Mouse (Mus musculus) heart, adult 18-20 months (tissue): ENCODE measurements around the gene Zfpm1. TPM values are rescaled to one million over a fixed set of nuclear protein-coding genes. Genes with fewer than 3 reads are reported as not detected.

Experiments used
- DNase-seq, 2 experiments: peaks; one replicate each; pipeline ENCODE4 v3.0.0; 2021 to 2022; ENCODE audit warnings: mixed read lengths in 1 of 2
- total RNA-seq, 2 experiments: library from RNA; stranded (reverse); gene quantifications; 2 replicates each; pipeline ENCODE4 v1.2.3; 2021

The Zfpm1 gene
- total RNA-seq, 2 experiments from 2014 or later = 18.4 to 23.0 TPM

GRCm38 (mm10) chr8:122347811-122348552 is 66.0 kb downstream of the Zfpm1 start:
- peak; percentile 64 to 66 for DNase-seq

GRCm38 (mm10) chr8:122349357-122350297 is 67.7 kb downstream of the Zfpm1 start:
- DNase-seq = no peak

DNA sequence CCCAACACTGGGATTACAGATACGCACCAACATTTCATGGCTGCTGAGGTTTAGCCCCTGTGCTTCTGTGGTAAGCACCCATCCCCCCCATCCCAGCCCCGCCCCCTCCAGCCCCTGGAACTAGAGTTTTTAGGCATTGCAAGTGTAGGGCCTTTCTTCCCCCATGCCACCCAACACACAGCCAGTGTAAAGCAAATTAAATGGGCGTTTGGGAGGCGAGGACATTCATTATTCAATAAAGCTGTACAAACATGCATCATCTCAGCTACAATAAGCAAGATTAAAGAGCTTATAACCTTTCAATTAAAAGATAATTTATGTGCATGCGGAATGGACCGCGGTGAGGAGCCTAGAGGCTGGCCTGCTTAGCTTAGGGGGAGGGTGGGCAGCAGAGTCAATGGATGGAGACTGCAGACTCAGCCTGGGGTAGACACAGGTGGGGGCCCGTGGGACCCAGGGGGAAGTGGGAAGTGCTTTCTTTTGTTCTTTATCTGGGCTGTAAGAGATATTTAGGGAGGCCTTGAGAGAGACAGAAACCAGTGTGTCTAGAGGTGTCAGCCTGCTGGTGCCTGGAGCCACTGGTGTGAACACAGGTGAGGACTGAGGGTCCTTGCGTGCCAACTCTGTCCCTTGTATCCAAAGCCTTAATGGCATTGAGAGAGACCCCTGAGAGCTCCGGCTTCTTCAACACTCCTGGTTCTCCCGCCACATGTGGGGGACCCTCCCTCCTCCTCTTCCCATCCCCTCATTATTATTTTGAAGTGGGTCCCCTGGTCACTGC is 68.6 kb downstream of the Zfpm1 start:
- DNase-seq = no peak

- DNase-seq = no peak
These were observed 72.2 kb downstream of the Zfpm1 start for GRCm38 (mm10) chr8:122354157-122354556.

GRCm38 (mm10) chr8:122355642-122356606 is 74.0 kb downstream of the Zfpm1 start:
- no peak for DNase-seq

- DNase-seq = no peak
These were observed 75.3 kb downstream of the Zfpm1 start for GRCm38 (mm10) chr8:122357202-122357601.

DNA sequence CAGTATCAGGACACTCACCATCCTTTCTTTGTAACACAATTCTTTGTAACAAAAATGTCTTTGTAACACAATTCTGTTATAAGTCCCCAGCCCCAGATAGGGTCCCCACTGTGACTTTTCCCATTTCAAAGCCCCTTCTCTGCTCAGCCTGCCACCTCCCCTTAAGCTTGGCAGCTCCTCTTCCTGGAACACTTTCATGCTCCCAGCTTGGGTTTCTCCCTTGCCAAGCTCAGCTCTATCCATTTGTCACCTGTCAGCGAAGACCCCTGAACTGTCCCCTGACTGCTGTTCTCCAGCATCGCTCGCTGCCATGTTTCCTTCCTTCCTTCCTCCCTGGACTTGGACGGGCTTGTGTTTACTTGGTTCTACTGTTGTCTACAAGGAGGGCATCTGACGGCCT is 75.7 kb downstream of the Zfpm1 start:
- no peak for DNase-seq

- no peak for DNase-seq
These were observed 77.3 kb downstream of the Zfpm1 start for GRCm38 (mm10) chr8:122359111-122359775.

GRCm38 (mm10) chr8:122360696-122361416 is 78.9 kb downstream of the Zfpm1 start, which contains the start of gene Trhr2:
Trhr2 (minus strand) TSS chr8:122360746.
- no peak for DNase-seq

GRCm38 (mm10) chr8:122362271-122362670 is 80.3 kb downstream of the Zfpm1 start:
- no peak for DNase-seq

GRCm38 (mm10) chr8:122362967-122363366 is 81.0 kb downstream of the Zfpm1 start:
- DNase-seq = no peak

DNA sequence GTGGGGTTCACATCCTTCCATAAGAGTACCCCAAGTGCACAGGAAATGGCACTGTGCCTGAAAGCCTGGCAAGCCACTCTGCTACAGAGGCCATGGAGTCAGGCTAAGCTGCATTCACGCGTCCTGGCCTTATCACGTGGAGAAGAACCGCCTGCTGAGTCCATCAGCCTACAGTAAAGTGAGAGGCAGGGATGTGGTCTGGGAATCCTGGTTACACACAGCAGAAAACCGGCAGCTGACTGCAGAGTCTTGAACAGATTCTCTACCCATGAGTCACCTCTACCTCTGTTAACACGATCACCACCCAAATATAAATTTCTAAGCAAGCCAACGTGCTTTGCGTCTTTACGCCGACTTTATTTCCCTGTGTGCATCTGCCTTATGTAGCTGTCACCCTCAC is 86.6 kb downstream of the Zfpm1 start:
- DNase-seq = no peak

DNA sequence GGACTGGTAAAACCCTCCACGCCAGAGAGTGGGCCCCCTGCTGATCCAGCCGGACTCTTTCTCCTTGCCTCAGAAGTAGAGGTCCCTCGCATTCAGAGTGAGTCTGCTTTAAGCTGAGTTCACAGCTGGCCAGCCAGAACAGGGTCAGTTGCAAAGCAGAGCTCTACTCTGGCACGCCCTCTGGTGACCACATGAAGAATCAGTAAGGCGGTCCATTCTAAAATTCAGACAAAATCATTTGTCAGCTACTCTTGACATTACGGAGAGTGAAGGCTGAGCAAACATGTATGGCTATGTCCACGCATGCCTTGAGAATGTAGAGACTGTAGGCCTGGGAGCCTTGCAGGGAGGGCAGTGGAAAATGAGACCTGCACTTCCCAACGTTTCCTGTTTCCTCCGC is 87.7 kb downstream of the Zfpm1 start:
- DNase-seq = peak; percentile 52 to 77

DNA sequence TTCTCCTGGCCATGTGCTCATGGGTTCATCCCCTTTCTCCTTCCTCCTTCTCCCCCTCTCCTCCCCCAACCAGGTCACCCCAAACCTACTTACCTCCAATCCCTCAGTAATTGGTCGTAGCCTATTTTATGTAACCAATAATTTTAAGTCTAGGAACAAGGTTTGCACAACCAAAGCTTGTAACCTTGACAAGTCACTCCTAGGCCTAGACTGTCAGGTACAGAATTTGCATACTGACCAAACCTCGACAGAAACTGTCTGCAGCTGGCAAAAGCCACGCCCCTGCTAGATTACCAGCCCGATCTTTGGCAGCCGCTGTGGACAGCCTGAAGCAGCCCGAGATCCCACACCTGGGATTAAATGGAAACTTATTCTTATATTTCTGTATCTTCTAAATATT is 89.8 kb downstream of the Zfpm1 start:
- DNase-seq = no peak

- no peak for DNase-seq
These were observed 93.4 kb downstream of the Zfpm1 start for GRCm38 (mm10) chr8:122375320-122375719.

- peak in 1 of 2 experiments; percentile 5 for DNase-seq
These were observed 93.9 kb downstream of the Zfpm1 start for GRCm38 (mm10) chr8:122375751-122376364.

GRCm38 (mm10) chr8:122376365-122377231 is 94.7 kb downstream of the Zfpm1 start, which contains the start of gene Zc3h18:
Zc3h18 (plus strand) TSS chr8:122376609.
- DNase-seq = peak; percentile 99

GRCm38 (mm10) chr8:122383039-122383438 is 101.1 kb downstream of the Zfpm1 start:
- DNase-seq = no peak
